Mouse (Mus musculus): ENCODE measurements around the gene Rbm15b.

GRCm38 (mm10) chr9:106876666-106877065 lies 10.6 kb downstream of the Rbm15b start:
- no peak for TF ChIP-seq CTCF (IDR thresholded peaks at IDR 0.05; ENCODE audit: low read depth, low read length)
- no peak for TF ChIP-seq EP300 (IDR thresholded peaks at IDR 0.05; ENCODE audit: insufficient read depth, low read depth, low read length)
